Mouse (Mus musculus) lung, embryonic 15.5 days (tissue): ENCODE data around the gene Cyyr1. TPM values are rescaled to one million over a fixed set of nuclear protein-coding genes. Genes with fewer than 3 reads are reported as not detected.

Experiments
- ATAC-seq: fragments of 200-750 bp; cut with Nextera tagmentation; 2 replicates; pipeline ENCODE4 v1.8.0; 2017; ENCODE audit warnings: moderate number of reproducible peaks, borderline replicate concordance; ENCODE audit not compliant: low FRiP score, low TSS enrichment; ENCODE audit errors: extremely low read depth
- H3K27ac ChIP-seq: fragments of 300-500 bp; sonication (generic); 2 replicates; pipeline ENCODE4 v1.5.1; 2015; ENCODE audit warnings: moderate library complexity, mild to moderate bottlenecking, inconsistent platforms
- H3K27me3 ChIP-seq: fragments of 300-500 bp; sonication (generic); 2 replicates; pipeline ENCODE4 v1.6.1; 2015; ENCODE audit warnings: inconsistent platforms
- H3K36me3 ChIP-seq: fragments of 300-500 bp; sonication (generic); 2 replicates; pipeline ENCODE4 v1.6.1; 2015; ENCODE audit warnings: inconsistent platforms
- H3K4me1 ChIP-seq: fragments of 300-500 bp; sonication (generic); 2 replicates; pipeline ENCODE4 v1.6.1; 2015; ENCODE audit warnings: inconsistent platforms
- H3K4me2 ChIP-seq: fragments of 300-500 bp; sonication (generic); 2 replicates; pipeline ENCODE4 v1.6.1; 2015; ENCODE audit warnings: inconsistent platforms, mild to moderate bottlenecking, moderate library complexity
- H3K4me3 ChIP-seq: fragments of 300-500 bp; sonication (generic); 2 replicates; pipeline ENCODE4 v1.5.1; 2015; ENCODE audit warnings: mild to moderate bottlenecking, inconsistent platforms
- H3K9ac ChIP-seq: fragments of 300-500 bp; sonication (generic); 2 replicates; pipeline ENCODE4 v1.6.1; 2015; ENCODE audit warnings: inconsistent platforms
- H3K9me3 ChIP-seq: fragments of 300-500 bp; sonication (generic); 2 replicates; pipeline ENCODE4 v1.6.1; 2016; ENCODE audit warnings: inconsistent platforms
- WGBS: fragments of 180-500 bp; shearing (Covaris S2); methylation state at CpG from one replicate; pipeline ENCODE4 v1.1.7; 2015; 5-methylcytosine and 5-hydroxymethylcytosine counted together
- polyA plus RNA-seq: library from polyadenylated mRNA; unstranded; fragments of >200 nt; fragmentation: Nextera tagmentation; extraction: Ambion mirVana; gene quantifications from 2 replicates; pipeline ENCODE4 v1.2.1, GENCODE M21; 2015

Cyyr1 gene
- polyA plus RNA-seq, 1 experiment from 2014 or later = 15.9 TPM

- no peaks in the 10 kb centered on the region for H3K9me3 ChIP-seq
- H3K9ac ChIP-seq = no peak overlapping the region
- ATAC-seq = peak; percentile 64; the same call in 1 of the 2 replicates
- H3K4me2 ChIP-seq = no peak overlapping the region
- no peak overlapping the region for H3K27ac ChIP-seq
- H3K36me3 ChIP-seq = no peaks in the 10 kb centered on the region
- H3K4me1 ChIP-seq = no peaks in the 10 kb centered on the region
- H3K27me3 ChIP-seq = no peaks in the 10 kb centered on the region
- WGBS = 39% methylated on average over 12 of the region's 12 CpGs
- H3K4me3 ChIP-seq = no peak overlapping the region
These were observed 25.2 kb downstream of the Cyyr1 start for GRCm38 (mm10) chr16:85527743-85528620.

- no peaks in the 10 kb centered on the region for H3K9me3 ChIP-seq
- WGBS = 74% methylated on average over 8 of the region's 8 CpGs
- no peak overlapping the region for H3K27ac ChIP-seq
- no peaks in the 10 kb centered on the region for H3K36me3 ChIP-seq
- no peaks in the 10 kb centered on the region for H3K27me3 ChIP-seq
- H3K4me1 ChIP-seq = no peaks in the 10 kb centered on the region
- H3K4me2 ChIP-seq = no peak overlapping the region
- no peak overlapping the region for H3K4me3 ChIP-seq
- ATAC-seq = no peak
- H3K9ac ChIP-seq = no peak overlapping the region
These were observed 28.6 kb downstream of the Cyyr1 start for GRCm38 (mm10) chr16:85524589-85524988.

- H3K4me2 ChIP-seq = no peak overlapping the region
- H3K9ac ChIP-seq = no peak overlapping the region
- H3K27me3 ChIP-seq = no peaks in the 10 kb centered on the region
- H3K4me3 ChIP-seq = no peak overlapping the region
- no peaks in the 10 kb centered on the region for H3K4me1 ChIP-seq
- H3K36me3 ChIP-seq = no peaks in the 10 kb centered on the region
- no peaks in the 10 kb centered on the region for H3K9me3 ChIP-seq
- WGBS = 81% methylated on average over 6 of the region's 6 CpGs
- no peak overlapping the region for H3K27ac ChIP-seq
- no peak for ATAC-seq
These were observed 45.9 kb downstream of the Cyyr1 start for GRCm38 (mm10) chr16:85507264-85507663.

- H3K36me3 ChIP-seq = no peaks in the 10 kb centered on the region
- WGBS = 64% methylated on average over 3 of the region's 3 CpGs
- no peak overlapping the region for H3K9ac ChIP-seq
- ATAC-seq = no peak
- no peaks in the 10 kb centered on the region for H3K9me3 ChIP-seq
- H3K4me1 ChIP-seq = no peaks in the 10 kb centered on the region
- H3K27ac ChIP-seq = no peak overlapping the region
- no peak overlapping the region for H3K4me3 ChIP-seq
- no peak overlapping the region for H3K4me2 ChIP-seq
- no peaks in the 10 kb centered on the region for H3K27me3 ChIP-seq
These were observed 48.1 kb downstream of the Cyyr1 start for GRCm38 (mm10) chr16:85505108-85505507.

- H3K27me3 ChIP-seq = no peaks in the 10 kb centered on the region
- no peak overlapping the region for H3K4me2 ChIP-seq
- H3K4me1 ChIP-seq = no peaks in the 10 kb centered on the region
- H3K36me3 ChIP-seq = no peaks in the 10 kb centered on the region
- no peak overlapping the region for H3K4me3 ChIP-seq
- ATAC-seq = no peak
- no peak overlapping the region for H3K27ac ChIP-seq
- H3K9ac ChIP-seq = no peak overlapping the region
- no peaks in the 10 kb centered on the region for H3K9me3 ChIP-seq
- WGBS = 76% methylated on average over 5 of the region's 5 CpGs
These were observed 49.8 kb downstream of the Cyyr1 start for GRCm38 (mm10) chr16:85503416-85503815.

- no peak overlapping the region for H3K4me3 ChIP-seq
- H3K4me2 ChIP-seq = no peak overlapping the region
- WGBS = 86% methylated on average over 2 of the region's 2 CpGs
- no peak overlapping the region for H3K9ac ChIP-seq
- no peaks in the 10 kb centered on the region for H3K9me3 ChIP-seq
- no peaks in the 10 kb centered on the region for H3K27me3 ChIP-seq
- no peaks in the 10 kb centered on the region for H3K36me3 ChIP-seq
- no peak for ATAC-seq
- no peaks in the 10 kb centered on the region for H3K4me1 ChIP-seq
- no peak overlapping the region for H3K27ac ChIP-seq
These were observed 57.4 kb downstream of the Cyyr1 start for GRCm38 (mm10) chr16:85495837-85496236.

GRCm38 (mm10) chr16:85488105-85488607 lies 65.0 kb downstream of the Cyyr1 start:
- H3K27me3 ChIP-seq = no peaks in the 10 kb centered on the region
- no peak overlapping the region for H3K4me3 ChIP-seq
- WGBS = 62% methylated on average over 5 of the region's 5 CpGs
- ATAC-seq = no peak
- no peak overlapping the region for H3K9ac ChIP-seq
- H3K4me1 ChIP-seq = no peaks in the 10 kb centered on the region
- no peaks in the 10 kb centered on the region for H3K9me3 ChIP-seq
- H3K4me2 ChIP-seq = no peak overlapping the region
- H3K36me3 ChIP-seq = no peaks in the 10 kb centered on the region
- no peak overlapping the region for H3K27ac ChIP-seq

- Histone ChIP-seq H3K4me3 (no peak overlapping the region), H3K9me3 (no peaks in the 10 kb centered on the region), H3K27me3 (no peaks in the 10 kb centered on the region), H3K27ac (no peak overlapping the region), H3K4me1 (no peaks in the 10 kb centered on the region), H3K9ac (no peak overlapping the region), H3K36me3 (no peaks in the 10 kb centered on the region), H3K4me2 (no peak overlapping the region)
- WGBS = 88% methylated on average over 7 of the region's 7 CpGs
- ATAC-seq = no peak
These were observed 65.9 kb downstream of the Cyyr1 start for GRCm38 (mm10) chr16:85487266-85487665.

GRCm38 (mm10) chr16:85484557-85484956 lies 68.6 kb downstream of the Cyyr1 start:
- ATAC-seq = no peak
- Histone ChIP-seq H3K27me3 (no peaks in the 10 kb centered on the region), H3K27ac (no peak overlapping the region), H3K4me3 (no peak overlapping the region), H3K36me3 (no peaks in the 10 kb centered on the region), H3K4me1 (no peaks in the 10 kb centered on the region), H3K9me3 (no peaks in the 10 kb centered on the region), H3K4me2 (no peak overlapping the region), H3K9ac (no peak overlapping the region)
- 81% methylated on average over 4 of the region's 4 CpGs for WGBS

- no peaks in the 10 kb centered on the region for H3K36me3 ChIP-seq
- ATAC-seq = no peak
- no peaks in the 10 kb centered on the region for H3K27me3 ChIP-seq
- no peak overlapping the region for H3K4me2 ChIP-seq
- H3K4me1 ChIP-seq = no peaks in the 10 kb centered on the region
- H3K4me3 ChIP-seq = no peak overlapping the region
- H3K9ac ChIP-seq = no peak overlapping the region
- H3K27ac ChIP-seq = no peak overlapping the region
- no peaks in the 10 kb centered on the region for H3K9me3 ChIP-seq
- 69% methylated on average over 5 of the region's 5 CpGs for WGBS
These were observed 78.6 kb downstream of the Cyyr1 start for GRCm38 (mm10) chr16:85474552-85475071.

GRCm38 (mm10) chr16:85470057-85470456 lies 83.1 kb downstream of the Cyyr1 start:
- ATAC-seq = no peak
- 80% methylated on average over 4 of the region's 4 CpGs for WGBS
- Histone ChIP-seq H3K4me3 (no peak overlapping the region), H3K27ac (no peak overlapping the region), H3K9ac (no peak overlapping the region), H3K9me3 (no peaks in the 10 kb centered on the region), H3K27me3 (no peaks in the 10 kb centered on the region), H3K4me1 (no peaks in the 10 kb centered on the region), H3K4me2 (no peak overlapping the region), H3K36me3 (no peaks in the 10 kb centered on the region)

- no peak overlapping the region for H3K4me3 ChIP-seq
- no peak overlapping the region for H3K27ac ChIP-seq
- 63% methylated on average over 1 of the region's 1 CpGs for WGBS
- H3K27me3 ChIP-seq = no peaks in the 10 kb centered on the region
- H3K4me1 ChIP-seq = no peaks in the 10 kb centered on the region
- H3K36me3 ChIP-seq = no peaks in the 10 kb centered on the region
- ATAC-seq = no peak
- no peaks in the 10 kb centered on the region for H3K9me3 ChIP-seq
- no peak overlapping the region for H3K4me2 ChIP-seq
- no peak overlapping the region for H3K9ac ChIP-seq
These were observed 98.2 kb downstream of the Cyyr1 start for GRCm38 (mm10) chr16:85455043-85455442.
